Mouse (Mus musculus) ES-E14 (cell line): ENCODE measurements around the gene Ctnnd2. TPM values are rescaled to one million over a fixed set of nuclear protein-coding genes. Genes with fewer than 3 reads are reported as not detected.

Source experiments
- DNase-seq: peaks from one replicate; pipeline ENCODE4 v3.0.0-alpha.2; 2013; ENCODE audit warnings: low read depth, low spot score
- H3K27ac ChIP-seq: 2 replicates; pipeline ENCODE4 v1.5.1; 2012; ENCODE audit warnings: low read depth, mild to moderate bottlenecking, low read length, moderate library complexity, mixed read lengths; ENCODE audit not compliant: poor library complexity, insufficient read depth, severe bottlenecking
- H3K36me3 ChIP-seq: 2 replicates; pipeline ENCODE4 v1.6.1; 2012; ENCODE audit warnings: mild to moderate bottlenecking, low read length, moderate library complexity, mixed read lengths; ENCODE audit not compliant: control insufficient read depth, poor library complexity, insufficient read depth, severe bottlenecking
- H3K4me1 ChIP-seq, 2 experiments: fragments of 150-350 bp in 1 of 2; sonication (generic) in 1 of 2; 2 replicates each; pipeline ENCODE4 v1.6.1; 2012; ENCODE audit warnings: low read length in 2 of 2, mild to moderate bottlenecking in 1 of 2, mixed read lengths in 1 of 2; ENCODE audit not compliant: control insufficient read depth in 2 of 2, insufficient read depth in 2 of 2, poor library complexity in 1 of 2
- H3K4me3 ChIP-seq, 2 experiments: fragments of 150-350 bp in 1 of 2; sonication (generic) in 1 of 2; 2 replicates each; pipeline ENCODE4 v1.5.1; 2012; ENCODE audit warnings: low read length in 2 of 2, low read depth in 1 of 2, mild to moderate bottlenecking in 1 of 2, mixed read lengths in 1 of 2; ENCODE audit not compliant: insufficient read depth in 1 of 2, poor library complexity in 1 of 2, severe bottlenecking in 1 of 2
- H3K9ac ChIP-seq: 2 replicates; pipeline ENCODE4 v1.6.1; 2012; ENCODE audit warnings: low read depth, mild to moderate bottlenecking, low read length, mixed read lengths; ENCODE audit not compliant: poor library complexity, insufficient read depth, severe bottlenecking
- H3K9me3 ChIP-seq: fragments of 150-350 bp; sonication (generic); 2 replicates; pipeline ENCODE4 v1.6.1; 2012; ENCODE audit warnings: low read depth, mild to moderate bottlenecking, low read length; ENCODE audit not compliant: control insufficient read depth, insufficient read depth
- CHD2 ChIP-seq: IDR thresholded peaks from 2 replicates; pipeline ENCODE4 v1.6.1; 2014; ENCODE audit warnings: mild to moderate bottlenecking, low read depth, low read length, inconsistent platforms
- HCFC1 ChIP-seq: IDR thresholded peaks from 2 replicates; pipeline ENCODE4 v1.6.1; 2012; ENCODE audit warnings: low read length, inconsistent platforms, borderline replicate concordance; ENCODE audit not compliant: insufficient read depth
- MAFK ChIP-seq: IDR thresholded peaks from 2 replicates; pipeline ENCODE4 v1.6.1; 2014; ENCODE audit warnings: mild to moderate bottlenecking, low read depth, low read length, inconsistent platforms; ENCODE audit not compliant: insufficient read depth
- ZC3H11A ChIP-seq: IDR thresholded peaks from 2 replicates; pipeline ENCODE4 v1.6.1; 2012; ENCODE audit warnings: low read depth, mild to moderate bottlenecking, inconsistent platforms, low read length, borderline replicate concordance
- ZNF384 ChIP-seq: IDR thresholded peaks from 2 replicates; pipeline ENCODE4 v1.6.1; 2012; ENCODE audit warnings: low read depth, low read length, inconsistent platforms
- in situ Hi-C, 2 experiments: fragments of 600-800 bp; cut with MboI; formaldehyde crosslinking; loops; one replicate each; pipeline ENCODE4 v1.15.1; 2025; ENCODE audit warnings: low sequenced_read_pairs in 2 of 2, inconsistent platforms in 1 of 2; ENCODE audit not compliant: unreplicated experiment in 2 of 2
- total RNA-seq: library from RNA; depleted of rRNA; stranded (reverse); fragments of 300-350 nt; gene quantifications from 2 replicates; pipeline ENCODE4 v1.2.3, GENCODE M21; 2012

Ctnnd2 gene
- total RNA-seq, 1 experiment = 3.6 TPM

- DNase-seq = no peak
- no peak overlapping the region for H3K4me3 ChIP-seq
- TF ChIP-seq ZNF384 (no peak), MAFK (no peak), ZC3H11A (no peak), CHD2 (no peak), HCFC1 (no peak)
- no peaks in the 10 kb centered on the region for H3K9me3 ChIP-seq
- H3K9ac ChIP-seq = no peak overlapping the region
- no peak overlapping the region for H3K27ac ChIP-seq
- no peaks in the 10 kb centered on the region for H3K4me1 ChIP-seq
- in situ Hi-C loops = no loop called here
- H3K36me3 ChIP-seq = no peaks in the 10 kb centered on the region
Measured at GRCm38 (mm10) chr15:30633917-30634316, 461.5 kb downstream of the Ctnnd2 start.

DNA sequence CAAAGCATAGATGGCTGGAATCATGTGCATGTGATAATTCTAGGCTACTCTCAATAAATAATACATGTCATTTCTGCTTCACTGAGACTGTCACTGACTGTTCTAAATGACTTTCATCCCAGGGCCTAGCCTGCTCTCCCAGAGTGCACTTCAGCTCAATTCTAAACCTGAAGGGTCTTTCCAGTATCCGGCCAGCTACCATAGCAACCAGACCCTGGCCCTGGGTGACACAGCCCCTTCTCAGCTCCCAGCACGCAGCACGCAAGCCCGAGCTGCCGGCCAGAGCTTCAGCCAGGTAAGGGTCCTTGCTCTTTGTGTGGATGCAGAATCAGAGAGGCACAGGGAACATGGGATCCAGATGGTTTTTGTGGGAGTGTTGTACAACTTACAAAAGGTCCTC lies 462.1 kb downstream of the Ctnnd2 start:
- Histone ChIP-seq H3K9ac (no peak overlapping the region), H3K4me3 (no peak overlapping the region), H3K27ac (no peak overlapping the region), H3K4me1 (no peaks in the 10 kb centered on the region), H3K9me3 (no peaks in the 10 kb centered on the region), H3K36me3 (no peaks in the 10 kb centered on the region)
- in situ Hi-C loops = no loop called here
- no peak for DNase-seq
- no peak for TF ChIP-seq HCFC1
- no peak for TF ChIP-seq CHD2
- TF ChIP-seq ZC3H11A = no peak
- TF ChIP-seq ZNF384 = no peak
- no peak for TF ChIP-seq MAFK

DNA sequence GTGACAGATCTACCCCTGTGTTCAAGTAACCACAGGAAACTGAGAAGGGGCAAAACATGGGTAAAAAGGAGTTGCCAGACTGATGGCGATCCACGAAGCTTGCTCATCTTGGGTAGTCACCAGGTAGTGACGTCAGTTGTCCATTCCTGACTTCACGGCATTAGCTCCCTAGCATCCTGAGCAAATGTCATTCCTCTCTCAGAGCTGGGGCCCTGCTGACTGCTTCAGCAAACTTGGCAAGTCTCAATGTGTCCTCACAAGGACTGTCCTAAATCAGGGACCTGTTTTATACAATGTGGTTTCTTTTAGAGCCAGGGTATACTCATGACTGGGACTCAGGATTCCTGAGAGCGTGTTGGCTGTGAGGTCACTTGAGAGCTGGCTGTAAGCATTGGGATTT lies 468.3 kb downstream of the Ctnnd2 start:
- H3K4me1 ChIP-seq = peaks cover 0 to 3% of the 10 kb centered on the region in 2 experiments; a peak in 1 of 4 replicates
- no peak for TF ChIP-seq ZC3H11A
- TF ChIP-seq MAFK = no peak
- no peak for TF ChIP-seq CHD2
- TF ChIP-seq ZNF384 = no peak
- TF ChIP-seq HCFC1 = no peak
- H3K27ac ChIP-seq = no peak overlapping the region
- H3K9ac ChIP-seq = no peak overlapping the region
- DNase-seq = no peak
- no peaks in the 10 kb centered on the region for H3K9me3 ChIP-seq
- H3K4me3 ChIP-seq = no peak overlapping the region
- H3K36me3 ChIP-seq = no peaks in the 10 kb centered on the region
- in situ Hi-C loops = no loop called here

DNA sequence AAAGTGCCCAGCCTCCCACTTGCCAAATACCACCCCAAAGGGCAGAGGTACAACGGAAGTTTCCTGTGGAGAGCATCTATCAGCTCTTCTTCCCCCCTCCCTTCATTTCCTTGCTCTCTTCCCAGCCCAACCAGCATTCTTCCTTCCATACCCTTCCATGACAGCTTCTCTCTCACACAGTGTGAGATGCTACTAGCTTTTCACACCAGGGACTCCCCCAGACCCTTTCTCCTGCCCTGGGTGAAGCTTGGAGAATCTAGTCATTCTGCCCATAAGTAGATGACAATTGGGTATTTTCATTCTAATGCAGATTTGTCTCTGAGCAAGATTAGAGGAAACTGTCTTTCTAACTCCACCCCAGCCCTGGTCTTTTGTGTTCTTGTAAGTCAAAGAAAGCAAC lies 473.3 kb downstream of the Ctnnd2 start:
- TF ChIP-seq CHD2 = no peak
- no peak for TF ChIP-seq MAFK
- TF ChIP-seq ZNF384 = no peak
- no peak for TF ChIP-seq ZC3H11A
- TF ChIP-seq HCFC1 = no peak
- in situ Hi-C loops = no loop called here
- H3K9ac ChIP-seq = no peak overlapping the region
- H3K4me1 ChIP-seq = peaks cover 0 to 3% of the 10 kb centered on the region in 2 experiments; a peak in 1 of 4 replicates
- DNase-seq = no peak
- no peak overlapping the region for H3K4me3 ChIP-seq
- no peak overlapping the region for H3K27ac ChIP-seq
- H3K9me3 ChIP-seq = no peaks in the 10 kb centered on the region
- no peaks in the 10 kb centered on the region for H3K36me3 ChIP-seq
